Mouse (Mus musculus): ENCODE measurements around the gene Crygd.

Gene Crygd

GRCm38 (mm10) chr1:65041837-65042236, 21.4 kb downstream of the Crygd start:
- DNase-seq = no peak

GRCm38 (mm10) chr1:65040806-65041205, 22.4 kb downstream of the Crygd start:
- DNase-seq = no peak

DNA sequence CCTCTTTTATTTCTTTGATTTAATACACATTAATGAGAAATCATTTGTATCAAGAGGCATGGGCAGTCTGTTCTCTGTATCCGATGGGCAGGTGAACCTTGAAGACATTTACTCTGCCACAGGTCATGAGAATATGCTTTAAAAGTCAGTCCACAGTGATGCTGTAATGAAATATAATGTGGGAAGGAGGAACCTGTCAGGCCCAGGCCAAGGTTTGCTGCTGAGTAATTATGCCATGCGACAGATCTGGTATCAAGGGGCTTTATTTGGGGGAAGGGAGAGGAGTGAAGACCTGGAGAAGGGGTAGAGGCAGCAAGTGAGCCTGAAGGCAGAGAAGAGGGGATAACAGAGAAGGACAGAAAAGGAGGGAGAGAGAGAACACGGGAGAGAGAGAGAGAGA, 23.6 kb downstream of the Crygd start:
- DNase-seq = no peak

GRCm38 (mm10) chr1:65037542-65037941, 25.7 kb downstream of the Crygd start:
- DNase-seq = no peak

GRCm38 (mm10) chr1:65035513-65035912, 27.7 kb downstream of the Crygd start:
- DNase-seq = no peak

DNA sequence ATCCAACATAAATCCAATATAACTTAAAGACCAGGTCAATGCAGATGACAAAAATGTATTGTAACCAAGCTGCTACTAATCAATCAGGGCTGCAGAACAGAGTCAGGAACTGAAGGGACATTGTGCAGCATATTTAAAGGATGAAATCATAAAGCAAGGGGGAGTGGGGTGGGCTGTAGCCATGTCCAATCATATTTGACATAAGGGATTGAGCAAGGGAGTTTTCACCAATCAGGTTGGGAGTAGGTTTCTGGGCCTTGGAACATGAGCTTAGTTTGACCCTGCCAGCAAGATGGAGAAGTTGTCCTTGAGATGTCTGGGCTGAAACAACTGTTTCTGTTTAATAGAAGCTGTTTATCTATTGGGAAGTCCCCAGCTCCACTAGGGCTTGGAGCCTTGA, 30.6 kb downstream of the Crygd start, which contains the start of gene Akr1cl:
TSS of gene Akr1cl (minus strand) at position 119 of the 400 bp plus-strand sequence.
- no peak for DNase-seq

DNA sequence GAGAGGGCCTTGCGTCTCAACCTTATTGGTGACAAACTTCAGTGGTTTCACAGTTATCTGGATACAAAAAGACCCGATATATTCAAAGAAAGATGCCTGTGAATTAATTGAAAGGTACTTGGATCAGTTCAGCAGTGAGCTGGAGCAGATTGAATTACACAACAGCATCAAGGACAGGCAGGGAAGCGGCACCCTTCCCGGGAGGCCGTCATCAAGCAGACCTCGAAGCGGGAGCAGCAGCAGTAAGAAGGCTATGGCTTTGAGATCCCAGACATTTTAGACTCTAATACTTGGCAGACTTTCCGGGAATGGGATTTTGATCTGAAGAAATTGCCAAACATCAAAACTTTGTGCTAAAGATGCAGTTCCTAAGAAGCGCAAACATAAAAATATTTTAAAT, 35.0 kb downstream of the Crygd start:
- no peak for DNase-seq

DNA sequence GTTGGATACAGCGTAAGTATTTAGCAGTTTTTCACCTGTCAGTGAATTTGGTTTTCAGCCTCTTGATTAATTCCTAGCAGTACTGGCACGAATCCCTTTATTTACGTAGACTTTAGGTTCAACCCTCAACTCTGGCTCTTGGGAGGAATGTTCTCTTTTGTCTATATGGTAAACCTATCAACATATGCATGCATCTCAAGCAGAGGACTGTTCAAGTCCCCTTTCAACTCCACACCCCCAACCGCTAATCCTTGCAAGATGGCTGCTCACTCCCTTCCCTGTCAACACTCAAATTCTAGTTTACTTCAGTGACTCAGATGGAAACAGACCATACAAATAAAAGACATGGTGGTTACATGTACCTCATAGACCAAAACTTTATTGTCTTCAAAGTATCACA, 50.5 kb downstream of the Crygd start:
- no peak for DNase-seq

All from layer of hippocampus, adult 9-11 months (tissue).